Mouse (Mus musculus) midbrain, embryonic 11.5 days (tissue): ENCODE results near the gene Mars. TPM values are rescaled to one million over a fixed set of nuclear protein-coding genes. Genes with fewer than 3 reads are reported as not detected.

ENCODE experiments used
- ATAC-seq: fragments of 200-750 bp; cut with Nextera tagmentation; 2 replicates; pipeline ENCODE4 v1.8.0; 2017; ENCODE audit warnings: moderate TSS enrichment, moderate library complexity; ENCODE audit not compliant: low FRiP score
- DNase-seq: peaks from one replicate; pipeline ENCODE4 v3.0.0; 2015; ENCODE audit warnings: low spot score; ENCODE audit errors: missing footprints
- H3K27ac ChIP-seq: fragments of 300-500 bp; sonication (generic); 2 replicates; pipeline ENCODE4 v1.5.1; 2014; ENCODE audit warnings: low read depth, low read length
- H3K27me3 ChIP-seq: fragments of 300-500 bp; sonication (generic); 2 replicates; pipeline ENCODE4 v1.6.1; 2014; ENCODE audit warnings: mild to moderate bottlenecking, low read length, moderate library complexity, mixed read lengths; ENCODE audit not compliant: control insufficient read depth, insufficient read depth
- H3K36me3 ChIP-seq: fragments of 300-500 bp; sonication (generic); 2 replicates; pipeline ENCODE4 v1.6.1; 2014; ENCODE audit warnings: mild to moderate bottlenecking, low read length, moderate library complexity, mixed read lengths; ENCODE audit not compliant: control insufficient read depth, insufficient read depth
- H3K4me1 ChIP-seq: fragments of 300-500 bp; sonication (generic); 2 replicates; pipeline ENCODE4 v1.6.1; 2014; ENCODE audit warnings: low read length; ENCODE audit not compliant: control insufficient read depth, insufficient read depth
- H3K4me2 ChIP-seq: fragments of 300-500 bp; sonication (generic); 2 replicates; pipeline ENCODE4 v1.6.1; 2014; ENCODE audit warnings: mild to moderate bottlenecking, moderate library complexity
- H3K4me3 ChIP-seq: fragments of 300-500 bp; sonication (generic); 2 replicates; pipeline ENCODE4 v1.5.1; 2014; ENCODE audit warnings: low read depth, low read length
- H3K9ac ChIP-seq: fragments of 300-500 bp; sonication (generic); 2 replicates; pipeline ENCODE4 v1.6.1; 2014; ENCODE audit warnings: low read length
- H3K9me3 ChIP-seq: fragments of 300-500 bp; sonication (generic); 2 replicates; pipeline ENCODE4 v1.6.1; 2016; ENCODE audit warnings: low read length; ENCODE audit not compliant: control insufficient read depth
- WGBS: fragments of 180-500 bp; shearing (Covaris S2); extraction: QIAGEN DNeasy Blood & Tissue Kit; methylation state at CpG from one replicate; pipeline ENCODE4 v1.1.7; 2014; 5-methylcytosine and 5-hydroxymethylcytosine counted together
- polyA plus RNA-seq: library from polyadenylated mRNA; unstranded; fragments of >200 nt; fragmentation: Nextera tagmentation; extraction: Ambion mirVana; gene quantifications from 2 replicates; pipeline ENCODE4 v1.2.1, GENCODE M21; 2014

Gene Mars
- polyA plus RNA-seq, 1 experiment from 2014 or later, result 185 TPM

GRCm38 (mm10) chr10:127287271-127287935, 24.2 kb downstream of the Mars start:
- Histone ChIP-seq H3K4me1 (peaks cover 43% of the 10 kb centered on the region), H3K36me3 (peaks cover 23% of the 10 kb centered on the region), H3K27ac (peak overlapping the region; percentile 97; the same call in 1 of the 2 replicates), H3K9ac (peak overlapping the region; percentile 85), H3K4me2 (peak overlapping the region; percentile 93), H3K4me3 (peak overlapping the region; percentile 64), H3K27me3 (no peaks in the 10 kb centered on the region), H3K9me3 (no peaks in the 10 kb centered on the region)
- no peak for ATAC-seq
- WGBS, result 76% methylated on average over 15 of the region's 15 CpGs
- no peak for DNase-seq

DNA sequence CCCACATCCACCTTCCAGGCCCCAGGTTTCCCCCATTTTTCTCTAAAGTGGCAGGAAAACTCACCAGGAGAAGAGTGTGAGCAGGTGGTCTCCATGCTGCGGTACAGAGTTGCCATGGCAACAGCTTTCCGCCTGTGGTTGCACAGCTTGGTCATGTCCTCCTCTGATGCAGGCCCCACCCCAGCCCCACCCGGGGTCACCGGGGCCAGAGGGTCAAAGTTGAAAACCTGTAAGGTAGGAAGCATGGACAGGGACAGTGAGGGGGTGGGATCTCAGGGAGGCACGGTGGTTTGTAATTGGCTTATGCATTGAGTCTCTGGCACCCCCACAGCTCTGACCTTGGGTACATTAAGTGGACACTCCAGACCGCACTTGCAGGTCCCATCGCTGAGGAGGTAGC, 24.9 kb downstream of the Mars start:
- no peaks in the 10 kb centered on the region for H3K9me3 ChIP-seq
- peaks cover 36% of the 10 kb centered on the region for H3K4me1 ChIP-seq
- ATAC-seq (no peak), DNase-seq (no peak)
- H3K36me3 ChIP-seq, result peaks cover 27% of the 10 kb centered on the region
- H3K4me3 ChIP-seq, result peak overlapping the region; percentile 64; the same call in 1 of the 2 replicates
- peak overlapping the region; percentile 85; the same call in 1 of the 2 replicates for H3K9ac ChIP-seq
- H3K4me2 ChIP-seq, result peak overlapping the region; percentile 93
- no peak overlapping the region; the same call in 1 of the 2 replicates for H3K27ac ChIP-seq
- 52% methylated on average over 7 of the region's 7 CpGs for WGBS
- no peaks in the 10 kb centered on the region for H3K27me3 ChIP-seq

DNA sequence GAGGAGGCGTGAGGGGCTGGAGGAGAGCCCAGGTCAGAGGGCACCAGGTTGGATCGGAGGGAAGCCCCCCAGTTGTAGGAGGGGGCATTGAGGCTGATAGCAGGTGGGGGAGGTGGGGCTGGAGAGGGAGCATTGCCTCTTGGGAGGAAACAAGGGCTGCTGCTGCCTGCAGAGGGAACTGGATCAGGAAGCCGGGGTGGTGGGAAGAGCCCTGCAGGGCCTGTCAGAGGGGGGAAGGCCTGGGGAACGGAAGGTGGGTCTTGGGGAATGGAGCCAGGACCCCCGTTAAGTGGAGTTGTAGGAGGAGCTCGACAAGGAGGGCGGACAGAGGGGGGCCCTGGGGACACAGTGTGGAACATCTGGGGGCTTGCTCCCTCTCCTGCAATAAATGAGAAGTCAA, 25.4 kb downstream of the Mars start:
- H3K4me3 ChIP-seq, result no peak overlapping the region
- peak overlapping the region; percentile 27; the same call in 1 of the 2 replicates for H3K9ac ChIP-seq
- WGBS, result 85% methylated on average over 7 of the region's 7 CpGs
- H3K9me3 ChIP-seq, result no peaks in the 10 kb centered on the region
- peaks cover 32% of the 10 kb centered on the region for H3K36me3 ChIP-seq
- peaks cover 32% of the 10 kb centered on the region for H3K4me1 ChIP-seq
- H3K4me2 ChIP-seq, result peak overlapping the region; percentile 93; the same call in 1 of the 2 replicates
- DNase-seq (no peak), ATAC-seq (no peak)
- H3K27me3 ChIP-seq, result no peaks in the 10 kb centered on the region
- no peak overlapping the region for H3K27ac ChIP-seq

GRCm38 (mm10) chr10:127285644-127286043, 25.9 kb downstream of the Mars start:
- Histone ChIP-seq H3K9me3 (no peaks in the 10 kb centered on the region), H3K27me3 (no peaks in the 10 kb centered on the region), H3K36me3 (peaks cover 32% of the 10 kb centered on the region), H3K27ac (no peak overlapping the region), H3K4me3 (no peak overlapping the region), H3K9ac (no peak overlapping the region), H3K4me1 (peaks cover 32% of the 10 kb centered on the region), H3K4me2 (no peak overlapping the region)
- DNase-seq, result no peak
- 75% methylated on average over 13 of the region's 13 CpGs for WGBS
- no peak for ATAC-seq

- 65% methylated on average over 10 of the region's 11 CpGs for WGBS
- Histone ChIP-seq H3K4me3 (no peak overlapping the region), H3K27me3 (no peaks in the 10 kb centered on the region), H3K4me2 (no peak overlapping the region), H3K36me3 (peaks cover 32% of the 10 kb centered on the region), H3K9ac (no peak overlapping the region), H3K4me1 (peaks cover 32% of the 10 kb centered on the region), H3K9me3 (no peaks in the 10 kb centered on the region), H3K27ac (no peak overlapping the region)
- DNase-seq (no peak), ATAC-seq (no peak)
These were observed 26.7 kb downstream of the Mars start for GRCm38 (mm10) chr10:127284724-127285500.

DNA sequence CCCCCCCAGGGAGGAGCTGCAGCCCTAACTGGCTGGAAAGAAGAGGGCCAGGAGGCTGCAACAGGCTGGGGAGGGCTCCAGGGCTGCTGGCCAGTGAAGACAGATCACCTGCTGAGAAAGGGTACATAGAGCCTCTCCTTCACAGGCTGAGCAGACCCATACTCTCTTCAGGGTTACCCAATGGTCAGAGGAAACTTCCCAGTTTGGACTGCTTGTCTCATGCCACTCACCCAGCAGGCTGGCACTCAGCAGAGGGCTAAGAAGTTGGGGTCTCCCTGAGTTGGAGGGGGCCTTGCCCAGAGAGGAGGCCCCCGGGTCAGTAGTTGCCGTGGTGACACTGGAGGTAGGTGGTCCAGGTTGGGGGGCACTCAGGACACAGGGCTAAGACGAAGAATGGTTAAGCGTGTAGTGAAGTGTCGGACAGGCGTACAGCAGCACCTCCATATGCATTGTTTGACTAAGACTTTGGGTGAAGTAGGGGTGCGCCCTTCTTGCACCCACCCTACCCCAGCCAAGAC, 27.4 kb downstream of the Mars start:
- Histone ChIP-seq H3K4me3 (no peak overlapping the region), H3K36me3 (peaks cover 32% of the 10 kb centered on the region), H3K27me3 (no peaks in the 10 kb centered on the region), H3K4me1 (peaks cover 25% of the 10 kb centered on the region), H3K9me3 (no peaks in the 10 kb centered on the region), H3K4me2 (no peak overlapping the region), H3K9ac (no peak overlapping the region), H3K27ac (no peak overlapping the region)
- DNase-seq, result no peak
- 94% methylated on average over 7 of the region's 7 CpGs for WGBS
- ATAC-seq, result no peak

DNA sequence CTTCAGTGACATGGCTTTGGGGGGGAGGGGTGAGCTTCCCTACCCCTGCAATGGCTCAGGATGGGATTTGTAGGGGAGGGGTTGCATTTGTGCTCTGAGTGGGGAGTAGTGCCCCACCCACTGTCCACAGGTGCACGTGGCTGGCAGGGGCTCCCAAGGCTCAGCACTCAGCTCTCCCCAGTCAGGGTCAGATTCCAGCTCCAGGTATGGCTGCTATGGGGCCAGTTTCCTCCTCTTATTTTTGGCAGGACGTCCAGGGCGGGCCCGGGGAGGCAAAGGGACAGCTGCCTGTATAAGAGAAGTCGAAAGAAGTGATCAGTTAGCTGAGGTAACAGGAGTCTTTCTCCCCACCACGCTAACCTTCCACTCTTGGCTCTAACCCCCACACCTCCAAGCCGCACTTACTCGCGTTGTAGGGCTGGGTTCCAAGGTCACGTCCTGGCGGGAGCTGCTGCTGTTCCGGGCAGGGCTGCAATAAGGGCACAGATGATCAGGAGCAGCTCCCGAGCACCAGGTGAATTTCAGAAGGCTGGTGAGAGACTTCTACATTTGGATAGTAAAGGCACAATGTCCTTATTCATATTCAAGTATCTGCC, 28.9 kb downstream of the Mars start:
- no peak for DNase-seq
- H3K36me3 ChIP-seq, result peaks cover 40% of the 10 kb centered on the region
- no peaks in the 10 kb centered on the region for H3K27me3 ChIP-seq
- H3K4me3 ChIP-seq, result no peak overlapping the region
- no peak overlapping the region for H3K9ac ChIP-seq
- no peak overlapping the region for H3K4me2 ChIP-seq
- no peaks in the 10 kb centered on the region for H3K9me3 ChIP-seq
- no peak overlapping the region for H3K27ac ChIP-seq
- no peak for ATAC-seq
- WGBS, result 89% methylated on average over 13 of the region's 13 CpGs
- H3K4me1 ChIP-seq, result peaks cover 23% of the 10 kb centered on the region

DNA sequence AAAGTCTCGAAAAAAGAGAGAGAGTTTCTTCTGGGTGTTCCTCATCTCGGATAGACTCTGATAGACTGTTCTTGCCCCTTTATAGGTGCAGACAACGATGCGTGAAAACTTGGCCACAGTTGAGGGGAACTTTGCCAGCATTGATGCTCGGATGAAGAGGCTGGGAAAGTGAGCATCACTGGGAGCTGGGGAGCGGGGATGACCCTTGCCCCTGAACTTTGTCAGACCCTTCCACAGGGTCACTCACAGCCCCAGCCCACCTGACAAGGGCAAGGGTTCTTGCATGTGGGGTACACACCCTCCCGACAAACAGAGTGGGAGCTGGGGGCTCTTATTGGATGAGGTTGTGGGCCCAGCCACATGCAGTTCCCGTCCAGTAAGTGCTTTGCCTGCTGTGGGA, 30.3 kb downstream of the Mars start:
- Histone ChIP-seq H3K27me3 (no peaks in the 10 kb centered on the region), H3K27ac (no peak overlapping the region), H3K4me1 (peaks cover 9% of the 10 kb centered on the region), H3K9me3 (no peaks in the 10 kb centered on the region), H3K9ac (no peak overlapping the region), H3K4me2 (no peak overlapping the region), H3K4me3 (no peak overlapping the region), H3K36me3 (peaks cover 40% of the 10 kb centered on the region)
- no peak for ATAC-seq
- DNase-seq, result no peak
- 91% methylated on average over 8 of the region's 8 CpGs for WGBS

DNA sequence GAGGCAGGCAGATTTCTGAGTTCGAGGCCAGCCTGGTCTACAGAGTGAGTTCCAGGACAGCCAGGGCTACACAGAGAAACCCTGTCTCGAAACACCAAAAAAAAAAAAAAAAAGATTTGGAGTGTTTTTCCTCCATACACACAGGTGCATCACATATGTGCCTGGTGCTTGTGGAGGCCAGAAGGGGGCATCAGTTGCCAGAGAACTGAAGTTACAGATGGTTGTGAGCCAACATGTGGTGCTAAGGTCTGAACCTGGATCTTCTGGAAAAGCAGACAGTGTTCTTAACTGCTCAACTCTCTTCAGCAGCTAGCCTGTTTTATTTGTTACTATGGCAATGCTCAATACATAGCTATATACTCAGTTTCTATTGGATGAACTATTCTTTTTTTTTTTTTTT, 31.9 kb downstream of the Mars start:
- no peaks in the 10 kb centered on the region for H3K4me1 ChIP-seq
- H3K9me3 ChIP-seq, result no peaks in the 10 kb centered on the region
- 85% methylated on average over 2 of the region's 2 CpGs for WGBS
- no peak overlapping the region for H3K4me2 ChIP-seq
- no peak overlapping the region for H3K4me3 ChIP-seq
- ATAC-seq, result no peak
- DNase-seq, result no peak
- no peak overlapping the region for H3K9ac ChIP-seq
- no peak overlapping the region for H3K27ac ChIP-seq
- no peaks in the 10 kb centered on the region for H3K27me3 ChIP-seq
- peaks cover 43% of the 10 kb centered on the region for H3K36me3 ChIP-seq
